Mouse (Mus musculus) C2C12 (cell line): ENCODE data around the gene Enpp5. TPM values are rescaled to one million over a fixed set of nuclear protein-coding genes. Genes with fewer than 3 reads are reported as not detected.
A peak's percentile ranks its signal among the peaks of the same experiment; 100 is the strongest.

Experiments used
- H3K27me3 ChIP-seq: one replicate; pipeline ENCODE4 v1.6.1; 2011; ENCODE audit not compliant: control insufficient read depth, insufficient read depth, insufficient read length
- H3K36me3 ChIP-seq: one replicate; pipeline ENCODE4 v1.6.1; 2011; ENCODE audit not compliant: control insufficient read depth, insufficient read depth
- H3K4me3 ChIP-seq: one replicate; pipeline ENCODE4 v1.5.1; 2011; ENCODE audit warnings: mild to moderate bottlenecking, control low read depth; ENCODE audit not compliant: poor library complexity, insufficient read depth, severe bottlenecking
- H3K79me2 ChIP-seq: one replicate; pipeline ENCODE4 v1.6.1; 2011; ENCODE audit not compliant: control insufficient read depth, insufficient read depth
- H3K79me3 ChIP-seq: one replicate; pipeline ENCODE4 v1.6.1; 2011; ENCODE audit warnings: low read depth, control low read depth
- H3ac ChIP-seq: one replicate; pipeline ENCODE3; 2011; ENCODE audit warnings: low read depth; ENCODE audit not compliant: control insufficient read depth, insufficient read length
- CEBPB ChIP-seq: IDR thresholded peaks from one replicate; pipeline ENCODE4 v1.6.1; 2011; ENCODE audit warnings: low read depth, mild to moderate bottlenecking, control low read depth, moderate library complexity
- CTCF ChIP-seq: IDR thresholded peaks from one replicate; pipeline ENCODE4 v1.5.1; 2011; ENCODE audit not compliant: control insufficient read depth, insufficient read depth, insufficient read length
- FOSL1 ChIP-seq: IDR thresholded peaks from one replicate; pipeline ENCODE4 v1.8.0; 2011; ENCODE audit warnings: mild to moderate bottlenecking, low read length; ENCODE audit not compliant: poor library complexity, insufficient read depth, severe bottlenecking
- MAX ChIP-seq: IDR thresholded peaks from one replicate; pipeline ENCODE4 v1.6.1; 2011; ENCODE audit warnings: mild to moderate bottlenecking, control low read depth
- MYOD1 ChIP-seq: IDR thresholded peaks from one replicate; pipeline ENCODE4 v1.6.1; 2011; ENCODE audit warnings: low read depth; ENCODE audit not compliant: control insufficient read depth, insufficient read length
- MYOG ChIP-seq: IDR thresholded peaks from one replicate; pipeline ENCODE4 v1.6.1; 2011; ENCODE audit not compliant: control insufficient read depth, insufficient read length; ENCODE audit errors: extremely low read depth
- USF1 ChIP-seq: IDR thresholded peaks from one replicate; pipeline ENCODE4 v1.6.1; 2011; ENCODE audit warnings: low read depth, mild to moderate bottlenecking, control low read depth, moderate library complexity
- polyA plus RNA-seq: library from polyadenylated mRNA; unstranded; fragments of >200 nt; fragmentation: generic; extraction: Trizol; gene quantifications from one replicate; pipeline ENCODE4 v1.2.1, GENCODE M21; 2012; ENCODE audit warnings: missing spikeins

Gene Enpp5
- polyA plus RNA-seq, 1 experiment = 0.34 TPM

- H3K79me2 ChIP-seq = no peaks in the 10 kb centered on the region
- no peak overlapping the region for H3K4me3 ChIP-seq
- no peaks in the 10 kb centered on the region for H3K27me3 ChIP-seq
- TF ChIP-seq MYOD1 (no peak), CEBPB (no peak), CTCF (no peak)
- H3K79me3 ChIP-seq = no peaks in the 10 kb centered on the region
- no peaks in the 10 kb centered on the region for H3K36me3 ChIP-seq
- no peak overlapping the region for H3ac ChIP-seq
These were observed 38.0 kb downstream of the Enpp5 start for GRCm38 (mm10) chr17:44116584-44116983.

- TF ChIP-seq CTCF = no peak
- no peak for TF ChIP-seq FOSL1
- TF ChIP-seq USF1 = no peak
- TF ChIP-seq CEBPB = no peak
- TF ChIP-seq MYOD1 = no peak
- no peak for TF ChIP-seq MYOG
- Histone ChIP-seq H3ac (no peak overlapping the region), H3K27me3 (no peaks in the 10 kb centered on the region), H3K79me2 (no peaks in the 10 kb centered on the region), H3K79me3 (no peaks in the 10 kb centered on the region), H3K4me3 (no peak overlapping the region), H3K36me3 (no peaks in the 10 kb centered on the region)
These were observed 39.1 kb downstream of the Enpp5 start for GRCm38 (mm10) chr17:44117721-44118120.

- no peaks in the 10 kb centered on the region for H3K27me3 ChIP-seq
- no peak overlapping the region for H3K4me3 ChIP-seq
- TF ChIP-seq USF1 (no peak), CEBPB (no peak), CTCF (no peak), FOSL1 (no peak), MYOG (no peak), MYOD1 (no peak), MAX (no peak)
- H3K79me2 ChIP-seq = no peaks in the 10 kb centered on the region
- no peaks in the 10 kb centered on the region for H3K36me3 ChIP-seq
- no peak overlapping the region for H3ac ChIP-seq
- no peaks in the 10 kb centered on the region for H3K79me3 ChIP-seq
These were observed 39.6 kb downstream of the Enpp5 start for GRCm38 (mm10) chr17:44118231-44118630.

- Histone ChIP-seq H3K79me3 (no peaks in the 10 kb centered on the region), H3K79me2 (no peaks in the 10 kb centered on the region), H3K36me3 (no peaks in the 10 kb centered on the region), H3K27me3 (no peaks in the 10 kb centered on the region), H3K4me3 (no peak overlapping the region), H3ac (no peak overlapping the region)
- TF ChIP-seq FOSL1 (no peak), MYOG (no peak)
These were observed 42.9 kb downstream of the Enpp5 start for GRCm38 (mm10) chr17:44121366-44122100.

GRCm38 (mm10) chr17:44129092-44129750, 50.6 kb downstream of the Enpp5 start:
- H3K4me3 ChIP-seq = no peak overlapping the region
- no peaks in the 10 kb centered on the region for H3K79me2 ChIP-seq
- TF ChIP-seq MAX = no peak
- TF ChIP-seq FOSL1 = no peak
- TF ChIP-seq CEBPB = no peak
- no peak for TF ChIP-seq MYOG
- no peak for TF ChIP-seq CTCF
- TF ChIP-seq USF1 = no peak
- TF ChIP-seq MYOD1 = no peak

GRCm38 (mm10) chr17:44130429-44130828, 51.8 kb downstream of the Enpp5 start:
- peaks cover 3% of the 10 kb centered on the region for H3K27me3 ChIP-seq
- no peaks in the 10 kb centered on the region for H3K79me2 ChIP-seq
- H3ac ChIP-seq = no peak overlapping the region
- TF ChIP-seq CTCF (peak; percentile 49), MYOD1 (no peak), FOSL1 (no peak), MYOG (no peak), CEBPB (no peak)
- no peak overlapping the region for H3K4me3 ChIP-seq
- no peaks in the 10 kb centered on the region for H3K36me3 ChIP-seq
- no peaks in the 10 kb centered on the region for H3K79me3 ChIP-seq

More at GRCm38 (mm10) chr17:44129092-44129750, 50.6 kb downstream of the Enpp5 start:
- no peaks in the 10 kb centered on the region for H3K27me3 ChIP-seq
- H3K36me3 ChIP-seq = no peaks in the 10 kb centered on the region
- no peak overlapping the region for H3ac ChIP-seq
- H3K79me3 ChIP-seq = no peaks in the 10 kb centered on the region
